Mouse (Mus musculus) stomach, postnatal 0 days (tissue): Measurements from ENCODE around the gene Chmp2a.

Source experiments
- CTCF ChIP-seq: IDR thresholded peaks from 2 replicates; pipeline ENCODE4 v1.5.1; 2016; ENCODE audit warnings: antibody characterized with exemption, low read depth, mild to moderate bottlenecking, moderate library complexity
- EP300 ChIP-seq: optimal IDR thresholded peaks from 2 replicates; pipeline ENCODE3; 2016; ENCODE audit warnings: antibody characterized with exemption

- TF ChIP-seq CTCF (no peak), EP300 (no peak)
Measured at GRCm38 (mm10) chr7:13042511-13042910, 7.9 kb upstream of the Chmp2a start.
